Comparison of ENCODE assay signal across 8 mouse cellular contexts in the genomic region with DNA sequence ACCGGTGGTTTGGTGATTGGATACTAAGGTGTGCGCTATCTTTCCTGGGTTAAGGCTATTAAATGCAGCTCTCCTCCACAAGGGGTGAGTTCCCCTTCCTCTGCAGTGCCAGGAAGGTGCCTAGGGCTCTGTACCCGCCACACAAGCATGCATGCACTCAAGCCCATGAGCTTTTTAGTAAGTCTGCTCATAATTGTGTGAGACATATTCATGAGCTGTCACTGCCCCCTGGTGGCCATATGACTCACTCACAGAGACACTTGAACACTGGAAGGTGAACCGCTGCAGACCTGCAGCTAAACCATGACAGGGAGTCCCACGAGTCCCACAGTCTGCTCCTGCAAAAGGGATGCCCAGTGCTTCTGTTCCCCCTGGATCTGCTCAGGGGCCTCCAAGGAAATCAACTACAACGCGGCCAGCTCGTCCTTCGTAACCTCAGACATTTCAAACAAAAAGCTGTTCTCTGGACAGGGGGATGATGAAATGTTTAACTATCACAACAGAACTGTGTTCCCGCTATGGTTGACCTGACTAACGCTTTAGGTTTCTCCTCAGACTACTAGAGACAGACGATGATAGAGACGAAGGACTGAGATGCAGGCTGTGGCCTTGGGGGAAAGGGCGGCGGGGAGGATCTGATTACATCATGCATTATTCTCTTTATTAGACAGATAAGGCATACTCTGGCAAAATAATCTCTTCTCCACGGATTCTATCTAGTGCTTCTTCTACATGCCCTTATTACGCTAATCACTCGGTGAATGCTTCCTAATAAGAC. TPM values are rescaled to one million over a fixed set of nuclear protein-coding genes. Genes with fewer than 3 reads are reported as not detected.
DNase-seq lines count a peak whose midpoint lies in the region; ATAC-seq lines count a peak whose summit lies in the region.

No protein-coding gene starts in this region.

- ATAC-seq in hindbrain, embryonic 16.5 days: peak; percentile 93

- H3K27ac ChIP-seq in hindbrain, embryonic 16.5 days (ENCODE audit: low read depth, low read length): no peak overlapping the region

- no peaks in the 10 kb centered on the region for H3K27me3 ChIP-seq in hindbrain, embryonic 16.5 days (replicated peaks; ENCODE audit: control insufficient read depth, insufficient read depth, low read length)

- no peaks in the 10 kb centered on the region; the same call in 1 of the 2 replicates for H3K4me1 ChIP-seq in hindbrain, embryonic 16.5 days (ENCODE audit: control insufficient read depth, insufficient read depth, low read depth, low read length)

- no peaks in the 10 kb centered on the region for H3K36me3 ChIP-seq in hindbrain, embryonic 16.5 days (ENCODE audit: control insufficient read depth, insufficient read depth, low read length)

- H3K9me3 ChIP-seq in hindbrain, embryonic 16.5 days (ENCODE audit: control insufficient read depth, low read length): no peaks in the 10 kb centered on the region

- H3K4me2 ChIP-seq in hindbrain, embryonic 16.5 days (ENCODE audit: low read length): peak overlapping the region; percentile 46

- peak; percentile 84 for DNase-seq in R1 (ENCODE audit: low read depth, low spot score)
- DNase-seq in cerebellum, postnatal 10 days: peak; percentile 92 to 94
- DNase-seq in frontal cortex, postnatal 10 days (ENCODE audit: low spot score in 2 of 2): peak; percentile 72 to 79
- peak; percentile 73 to 77 for DNase-seq in layer of hippocampus, postnatal 36 days
- peak; percentile 56 to 73 for DNase-seq in lung, postnatal 4 days
- DNase-seq in right cerebral cortex, postnatal 10 days (ENCODE audit: low spot score in 2 of 2): peak; percentile 89 to 92
- DNase-seq in urinary bladder, postnatal 10 days (ENCODE audit: low spot score): peak; percentile 52

- H3K4me3 ChIP-seq in hindbrain, embryonic 16.5 days (ENCODE audit: low read length): no peak overlapping the region

- H3K9ac ChIP-seq in hindbrain, embryonic 16.5 days (ENCODE audit: low read depth, low read length): peak overlapping the region; percentile 36

- 53% methylated on average over 18 of the region's 18 CpGs for WGBS in hindbrain, embryonic 16.5 days

RNA-seq across cellular contexts. Expression of gene Chd1l, which starts 24.4 kb away (rescaled TPM):
- polyA plus RNA-seq in hindbrain, embryonic 16.5 days (2015; fragmentation: Nextera tagmentation; extraction: Ambion mirVana): 5.8 and 6.3 TPM in 2 replicates
- total RNA-seq in layer of hippocampus, postnatal 36 days (2021): 10 to 100 TPM in 1 of 2 experiments, 1 to 10 TPM in 1; 9.3 to 11.2 TPM

RNA-seq across cellular contexts. Expression of gene Fmo5, which starts 43.0 kb away (rescaled TPM):
- 1.1 TPM in 2 replicates for polyA plus RNA-seq in hindbrain, embryonic 16.5 days (2015; fragmentation: Nextera tagmentation; extraction: Ambion mirVana)
- 1 to 10 TPM; 3.6 to 3.8 TPM for total RNA-seq in layer of hippocampus, postnatal 36 days (2021)
